Mouse (Mus musculus) hindbrain, embryonic 12.5 days (tissue): Measurements from ENCODE around the gene Olfr376. TPM values are rescaled to one million over a fixed set of nuclear protein-coding genes. Genes with fewer than 3 reads are reported as not detected.

ENCODE experiments used
- polyA plus RNA-seq: library from polyadenylated mRNA; unstranded; fragments of >200 nt; fragmentation: Nextera tagmentation; extraction: Ambion mirVana; gene quantifications from 2 replicates; pipeline ENCODE4 v1.2.1, GENCODE M21; 2016

The Olfr376 gene
- polyA plus RNA-seq, 1 experiment from 2014 or later = not detected

Other genes starting within 250 kb of the Olfr376 start
- gene Haspin, start 233.0 kb upstream of the Olfr376 start, polyA plus RNA-seq = 10.6 and 12.4 TPM in 2 replicates
- 0.31 and 0.43 TPM in 2 replicates for gene P2rx5, start 210.8 kb upstream of the Olfr376 start, polyA plus RNA-seq
- gene Emc6, start 194.2 kb upstream of the Olfr376 start, polyA plus RNA-seq = 110 and 111 TPM in 2 replicates
- 204 and 205 TPM in 2 replicates for gene Tax1bp3, start 194.2 kb upstream of the Olfr376 start, polyA plus RNA-seq
- 25.5 and 25.6 TPM in 2 replicates for gene Ctns, start 172.2 kb upstream of the Olfr376 start, polyA plus RNA-seq
- gene Shpk, start 171.8 kb upstream of the Olfr376 start, polyA plus RNA-seq = 2.4 TPM in 2 replicates
- 0.14 TPM in 1 of 2 replicates, not detected in the other for gene Trpv1, start 137.0 kb upstream of the Olfr376 start, polyA plus RNA-seq
- gene Trpv3, start 103.9 kb upstream of the Olfr376 start, polyA plus RNA-seq = 0.04 TPM in 1 of 2 replicates, not detected in the other
- gene Aspa, start 41.6 kb upstream of the Olfr376 start, polyA plus RNA-seq = 0.27 and 0.70 TPM in 2 replicates
- gene Gm49340, start 41.5 kb upstream of the Olfr376 start, polyA plus RNA-seq = not detected in 2 replicates
- 0.18 TPM in 1 of 2 replicates, not detected in the other for gene Spata22, start 41.5 kb upstream of the Olfr376 start, polyA plus RNA-seq
- gene Olfr20, start 20.5 kb upstream of the Olfr376 start, polyA plus RNA-seq = not detected in 2 replicates
- gene Olfr1, start 28.4 kb downstream of the Olfr376 start, polyA plus RNA-seq = not detected in 2 replicates
- not detected in 2 replicates for gene Olfr378, start 57.2 kb downstream of the Olfr376 start, polyA plus RNA-seq
- not detected in 2 replicates for gene Olfr380, start 86.3 kb downstream of the Olfr376 start, polyA plus RNA-seq
- gene Olfr381, start 120.4 kb downstream of the Olfr376 start, polyA plus RNA-seq = not detected in 2 replicates
- not detected in 2 replicates for gene Olfr382, start 146.0 kb downstream of the Olfr376 start, polyA plus RNA-seq
- gene Olfr385, start 221.8 kb downstream of the Olfr376 start, polyA plus RNA-seq = not detected in 2 replicates
- not detected in 2 replicates for gene Olfr384, start 227.3 kb downstream of the Olfr376 start, polyA plus RNA-seq